Mouse (Mus musculus) left cerebral cortex, postnatal 25 days (tissue): ENCODE results near the gene Car10. TPM values are rescaled to one million over a fixed set of nuclear protein-coding genes. Genes with fewer than 3 reads are reported as not detected.

Experiments used
- DNase-seq, 2 experiments: peaks; one replicate each; pipeline ENCODE4 v3.0.0; 2022; ENCODE audit warnings: low spot score in 2 of 2, mixed read lengths in 1 of 2
- intact Hi-C: fragments of 180-260 bp; cut with DNase I; formaldehyde crosslinking; loops from one replicate; pipeline ENCODE4 v1.15.1; 2025
- total RNA-seq, 2 experiments: library from RNA; stranded (reverse); gene quantifications; 2 replicates each; pipeline ENCODE4 v1.2.3; 2021

Gene Car10
- total RNA-seq, 2 experiments from 2014 or later = 132 to 143 TPM

DNA sequence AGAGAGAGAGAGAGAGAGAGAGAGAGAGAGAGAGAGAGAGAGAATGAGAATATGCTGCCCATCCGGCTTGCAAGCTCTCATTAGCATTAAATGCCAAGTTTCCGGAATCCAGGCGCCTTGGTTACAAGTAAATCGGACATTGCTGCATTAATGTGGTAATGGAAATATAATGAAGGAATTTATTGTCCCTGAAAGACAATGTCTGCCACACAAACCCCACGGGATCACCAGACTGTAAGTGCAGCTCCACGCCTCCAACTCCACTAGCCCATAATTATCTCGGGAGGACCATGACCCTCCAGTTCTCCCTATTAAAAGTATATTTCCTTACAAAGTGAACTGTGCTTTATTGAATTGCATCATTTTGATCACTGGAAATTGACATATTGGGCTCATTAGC is 372.9 kb downstream of the Car10 start:
- DNase-seq = no peak
- intact Hi-C loops = loop anchor here (5.0 kb wide), 2 partner anchors 347 to 373 kb away; partner anchors contain the start of gene Car10

DNA sequence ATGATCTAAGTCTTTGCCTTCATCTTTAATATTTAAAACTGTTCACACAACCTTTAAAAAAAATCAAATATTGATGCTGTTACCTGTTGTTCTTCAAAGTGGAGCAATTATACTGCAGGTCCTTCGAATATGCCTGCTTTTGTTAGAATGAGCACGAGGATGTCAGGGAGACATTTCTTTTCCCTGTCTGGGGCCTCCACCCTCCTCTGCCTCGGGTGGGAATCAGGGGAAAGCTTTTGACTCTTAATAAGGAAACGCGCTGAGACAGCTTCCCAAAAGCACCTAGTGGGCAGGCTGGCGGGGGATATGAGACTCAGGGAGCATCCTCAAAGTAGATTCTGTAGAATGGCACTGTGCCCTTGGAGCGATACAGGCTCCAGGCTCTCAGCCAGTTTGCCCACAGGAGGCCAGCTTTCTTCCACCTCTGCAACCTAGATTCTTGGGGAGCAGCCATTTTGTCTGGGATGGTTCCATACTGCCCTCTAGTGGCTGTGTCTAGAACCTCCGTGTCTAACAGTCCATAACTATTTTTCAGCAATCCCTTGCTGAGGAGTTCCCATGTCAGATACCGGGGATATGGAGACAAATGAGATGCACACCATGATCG is 373.8 kb downstream of the Car10 start:
- intact Hi-C loops = loop anchor here (1.0 to 5.0 kb wide), 3 partner anchors 327 to 374 kb away; partner anchors contain the start of gene Car10

DNA sequence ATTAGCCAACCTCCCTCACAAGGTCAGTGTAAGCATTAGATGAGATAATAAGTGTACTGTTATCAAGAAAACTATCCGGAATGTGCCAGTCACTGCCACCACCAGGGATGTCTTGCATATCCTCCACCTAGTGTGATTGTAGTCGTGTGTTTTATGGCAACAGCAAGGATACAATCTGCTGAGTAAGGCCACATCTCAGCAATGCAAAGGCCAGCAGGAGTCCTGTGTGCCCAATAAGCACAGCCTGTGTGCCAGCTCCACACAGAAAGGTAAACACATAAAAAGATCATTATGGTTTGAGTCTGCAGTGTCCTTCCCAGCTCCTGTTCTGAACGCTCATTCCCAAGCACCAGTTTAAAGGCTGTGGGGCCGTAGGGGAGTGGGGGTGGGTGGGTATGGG is 386.8 kb downstream of the Car10 start:
- DNase-seq = no peak
- intact Hi-C loops = no loop called here

More for the DNA sequence above, 373.8 kb downstream of the Car10 start:
- DNase-seq = peak; percentile 78 to 96

DNA sequence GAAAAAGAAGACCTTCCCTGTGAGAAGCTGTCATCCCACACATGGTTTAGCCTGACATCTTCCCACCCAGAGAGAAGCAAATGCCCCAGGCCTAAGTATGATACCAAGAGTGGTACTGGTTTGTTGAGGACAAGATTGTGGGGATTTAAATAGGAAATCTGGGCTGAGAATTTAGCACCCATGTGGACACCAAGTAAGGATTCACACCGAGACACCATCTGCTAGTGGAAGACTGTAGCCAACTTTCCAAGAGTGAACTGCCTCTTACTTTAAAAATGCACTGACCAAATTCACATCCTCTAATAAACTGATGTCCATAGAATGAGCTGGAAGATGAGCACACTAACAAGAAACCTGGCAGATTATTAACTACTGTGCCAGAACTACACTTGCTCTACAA is 389.2 kb downstream of the Car10 start:
- peak in 1 of 2 experiments; percentile 77 for DNase-seq
- intact Hi-C loops = no loop called here

DNA sequence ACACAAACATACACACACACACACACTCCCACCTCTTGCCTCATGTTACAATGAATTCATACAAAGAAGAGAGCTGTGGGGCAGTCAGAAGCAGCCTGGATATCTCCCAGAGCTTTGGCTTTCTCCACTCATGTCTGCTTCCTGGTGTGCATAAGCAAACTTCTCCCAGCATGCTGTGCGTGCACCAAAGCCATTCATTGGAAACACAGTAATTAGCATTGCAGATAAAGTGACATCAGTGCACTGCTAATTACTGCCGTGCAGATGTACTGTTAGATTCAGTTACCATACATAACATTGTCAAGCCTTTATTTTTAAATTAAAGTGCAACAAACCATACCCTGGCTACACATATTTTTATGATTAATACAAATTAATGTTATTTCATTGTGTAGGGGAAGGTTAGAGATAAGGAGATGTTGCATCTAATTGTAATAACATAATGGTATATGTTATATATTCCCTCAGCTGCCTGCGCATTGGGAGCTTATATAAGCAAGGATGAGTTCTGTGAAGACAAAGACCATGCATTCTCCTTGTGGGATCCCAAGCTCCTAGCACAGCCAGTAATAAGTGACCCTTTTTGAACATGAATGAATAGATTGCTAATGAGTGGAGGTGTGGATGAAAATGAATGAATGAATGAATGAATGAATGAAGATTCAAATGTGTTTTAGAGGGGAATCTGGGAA is 390.2 kb downstream of the Car10 start:
- DNase-seq = peak in 1 of 2 experiments; percentile 57
- intact Hi-C loops = no loop called here

DNA sequence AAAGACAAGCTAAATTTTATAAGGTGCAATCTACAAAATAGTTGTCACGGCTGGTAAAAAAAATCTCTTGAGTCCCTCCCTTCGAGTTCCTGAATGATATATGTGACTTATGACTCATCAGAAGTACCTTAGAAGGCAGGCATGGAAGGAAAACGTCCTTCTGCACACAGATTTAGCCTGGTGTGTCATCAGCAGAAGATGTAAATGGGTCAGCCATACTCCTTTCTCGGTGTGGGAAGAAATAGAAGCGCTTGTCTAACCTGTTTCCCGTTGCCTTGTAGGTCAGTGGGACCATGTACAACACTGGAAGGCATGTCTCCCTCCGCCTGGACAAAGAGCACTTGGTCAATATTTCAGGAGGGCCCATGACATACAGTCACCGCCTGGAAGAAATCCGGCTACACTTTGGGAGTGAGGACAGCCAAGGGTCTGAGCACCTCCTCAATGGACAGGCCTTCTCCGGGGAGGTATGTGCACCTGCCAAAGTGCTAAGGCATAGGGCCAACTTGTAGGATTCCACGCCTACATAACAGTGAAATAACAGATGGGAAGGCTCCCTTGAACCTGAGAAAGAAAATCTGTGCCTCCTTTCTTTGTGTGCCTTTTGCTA is 392.5 kb downstream of the Car10 start:
- peak in 1 of 2 experiments; percentile 84 for DNase-seq
- intact Hi-C loops = loop anchor here (2.0 kb wide), 1 partner anchor 98 kb away; no protein-coding TSS in a partner anchor

DNA sequence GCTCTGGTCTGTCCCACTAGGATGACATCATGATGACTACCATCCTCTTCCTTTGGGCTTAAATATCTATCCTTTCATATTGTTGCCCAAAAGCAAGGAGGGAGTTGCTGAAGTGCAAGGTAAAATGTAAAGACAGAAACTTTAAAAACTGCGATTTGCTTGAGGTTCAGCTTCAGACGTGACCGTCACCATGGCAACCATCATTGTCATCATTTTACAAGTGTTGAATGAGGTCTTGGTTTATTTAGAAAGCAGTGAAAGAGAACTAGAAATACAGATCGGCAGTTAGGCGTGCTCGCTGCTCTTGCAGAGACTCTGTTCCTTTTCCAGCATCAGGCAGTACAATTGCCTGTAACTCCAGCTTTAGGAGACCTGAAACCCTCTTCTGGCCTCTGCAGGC is 400.1 kb downstream of the Car10 start:
- intact Hi-C loops = no loop called here
- DNase-seq = peak in 1 of 2 experiments; percentile 28

DNA sequence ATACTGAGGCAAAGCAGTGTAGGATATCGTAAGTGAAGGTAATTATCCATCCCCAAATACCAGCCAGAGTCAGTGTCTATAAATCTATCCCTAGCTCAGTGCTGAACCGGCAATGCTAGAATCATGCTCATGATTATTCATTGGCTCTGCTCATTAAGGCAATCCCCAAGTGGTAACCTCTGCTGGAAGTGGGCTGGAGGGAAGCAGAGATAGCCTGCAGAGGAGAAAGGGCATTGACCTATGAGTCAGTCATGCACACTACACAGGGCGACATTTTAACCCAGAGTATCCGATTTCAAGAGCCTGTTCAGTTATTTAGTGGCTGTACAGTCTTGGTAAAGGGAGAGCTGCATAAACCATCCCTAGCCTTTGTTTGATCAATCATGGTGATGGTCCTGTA is 402.6 kb downstream of the Car10 start:
- intact Hi-C loops = no loop called here
- no peak for DNase-seq

DNA sequence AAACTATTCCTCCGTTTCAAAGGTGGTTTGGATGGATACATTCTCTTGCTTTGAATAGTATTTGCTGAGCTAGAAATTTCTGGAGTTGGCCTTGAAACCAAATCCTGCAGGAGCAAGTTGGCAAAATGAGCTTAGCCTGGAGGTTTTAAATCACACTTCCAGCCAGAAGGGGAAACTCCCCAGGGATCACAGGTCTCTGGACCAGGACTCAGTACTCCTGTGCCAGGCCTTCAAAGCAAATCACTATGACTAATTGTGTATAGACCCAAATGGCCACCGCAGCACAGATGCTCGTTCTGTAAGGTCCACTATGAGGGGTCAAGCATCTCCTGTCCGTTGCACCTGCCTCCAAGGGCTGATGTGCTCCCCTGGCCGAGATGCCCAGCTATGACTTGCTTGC is 403.8 kb downstream of the Car10 start:
- DNase-seq = no peak
- intact Hi-C loops = no loop called here

DNA sequence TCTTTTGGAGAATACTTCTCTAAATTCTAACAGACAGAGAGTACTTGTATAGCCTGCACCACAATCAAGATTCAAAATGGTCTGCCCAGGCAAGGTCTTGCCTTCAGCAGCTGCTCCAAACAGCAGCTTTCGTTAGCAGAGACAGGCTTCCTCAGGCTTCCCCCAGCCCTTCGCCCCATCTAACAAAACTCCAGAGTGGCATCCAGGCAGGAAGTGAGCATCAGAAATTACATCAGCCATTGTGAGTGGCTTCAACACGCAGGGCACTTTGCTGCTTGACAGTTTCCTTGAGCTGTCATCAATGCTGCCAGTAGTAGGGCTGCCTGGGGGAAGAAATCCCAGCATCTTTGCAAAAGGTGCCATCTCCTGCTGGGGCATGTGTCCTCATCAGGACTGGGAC is 405.0 kb downstream of the Car10 start:
- intact Hi-C loops = no loop called here
- no peak for DNase-seq

DNA sequence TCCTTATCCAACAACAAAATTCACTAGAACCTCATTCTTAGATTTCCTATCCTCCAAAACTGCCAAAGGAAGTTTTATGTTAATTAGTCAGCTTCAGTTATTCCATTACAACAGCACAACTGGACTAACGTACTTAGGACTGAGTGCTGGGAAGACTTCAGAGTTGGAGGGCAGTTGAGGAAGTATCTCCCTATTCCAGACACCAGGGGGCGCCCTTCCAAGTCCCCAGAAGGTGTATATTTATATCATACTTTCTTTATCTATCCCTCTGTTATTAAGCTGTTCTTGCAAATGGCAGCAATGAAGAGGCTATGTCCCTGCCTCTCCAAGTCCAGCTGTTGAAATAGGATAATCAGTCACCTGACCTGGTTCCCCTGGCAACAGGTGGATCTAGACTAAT is 405.6 kb downstream of the Car10 start:
- intact Hi-C loops = no loop called here
- no peak for DNase-seq

DNA sequence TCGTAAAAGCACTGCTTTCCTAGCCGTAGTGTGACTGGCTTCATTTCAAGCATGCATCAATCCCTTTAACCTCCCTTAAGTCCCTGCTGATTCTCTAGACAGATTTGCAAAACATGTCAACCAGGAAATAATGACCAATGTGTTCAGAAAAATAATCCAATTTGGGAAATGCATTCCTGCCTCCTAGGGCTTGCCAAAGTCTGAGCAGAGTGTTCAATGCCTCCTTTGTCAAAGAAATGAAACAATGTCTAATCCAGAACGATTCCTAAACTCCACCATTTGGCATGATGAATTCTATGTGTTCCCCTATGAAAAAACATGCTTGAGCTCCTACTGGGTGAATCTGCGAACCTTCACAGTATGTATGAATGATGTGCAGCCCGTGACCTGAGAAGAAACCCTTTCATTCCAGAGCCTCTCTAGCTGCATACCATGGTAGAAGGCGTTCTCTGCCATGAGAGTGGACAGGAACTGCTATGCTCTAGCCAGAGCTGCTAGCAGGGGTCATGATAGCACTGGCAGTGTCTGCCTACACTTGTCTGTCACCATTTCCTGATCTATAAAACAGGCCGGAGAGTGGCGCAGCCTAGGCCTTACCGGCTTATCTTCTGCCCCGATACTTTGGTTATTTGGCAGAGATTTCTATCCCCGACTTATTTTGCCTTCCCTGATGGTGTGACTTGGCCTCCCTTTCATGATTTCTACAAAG is 411.9 kb downstream of the Car10 start:
- no peak for DNase-seq
- intact Hi-C loops = no loop called here

DNA sequence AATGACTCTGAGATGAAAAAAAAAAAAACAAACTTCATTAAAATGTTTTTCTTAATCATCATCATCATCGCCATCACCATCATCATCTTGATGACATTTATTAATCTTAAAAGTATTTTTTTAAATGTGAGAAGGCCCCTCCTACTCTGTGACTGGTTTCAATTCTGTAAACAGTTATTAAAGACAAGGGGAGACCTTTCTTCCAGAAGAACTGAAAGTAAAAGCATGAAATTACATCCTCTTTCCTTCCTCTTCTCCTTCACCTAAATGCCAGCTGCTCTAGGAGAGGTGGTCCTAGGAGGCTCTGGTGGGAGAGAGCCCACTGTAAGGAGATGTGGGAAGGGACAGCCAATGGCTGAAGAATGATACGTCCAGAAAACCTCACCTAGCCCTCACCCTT is 415.0 kb downstream of the Car10 start:
- intact Hi-C loops = no loop called here
- no peak for DNase-seq

DNA sequence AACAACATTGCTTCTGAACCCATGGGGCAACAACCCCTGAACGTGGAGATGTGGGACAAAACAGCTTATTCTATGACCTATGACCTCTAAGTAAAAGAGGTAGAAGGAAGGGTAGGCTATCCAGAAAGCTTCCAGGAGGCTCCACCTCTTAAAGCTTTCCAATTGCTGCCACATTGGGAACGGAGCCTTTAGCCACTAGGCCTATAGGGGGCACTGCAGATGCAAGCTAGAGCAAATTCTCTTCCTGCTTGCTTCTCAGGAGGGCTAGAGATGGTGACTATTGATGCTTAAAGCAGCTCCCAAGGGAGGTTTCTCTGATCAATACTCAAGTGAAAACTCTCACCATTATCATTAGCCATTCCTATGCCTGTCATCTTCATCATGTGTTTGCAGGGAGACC is 416.6 kb downstream of the Car10 start:
- no peak for DNase-seq
- intact Hi-C loops = no loop called here

DNA sequence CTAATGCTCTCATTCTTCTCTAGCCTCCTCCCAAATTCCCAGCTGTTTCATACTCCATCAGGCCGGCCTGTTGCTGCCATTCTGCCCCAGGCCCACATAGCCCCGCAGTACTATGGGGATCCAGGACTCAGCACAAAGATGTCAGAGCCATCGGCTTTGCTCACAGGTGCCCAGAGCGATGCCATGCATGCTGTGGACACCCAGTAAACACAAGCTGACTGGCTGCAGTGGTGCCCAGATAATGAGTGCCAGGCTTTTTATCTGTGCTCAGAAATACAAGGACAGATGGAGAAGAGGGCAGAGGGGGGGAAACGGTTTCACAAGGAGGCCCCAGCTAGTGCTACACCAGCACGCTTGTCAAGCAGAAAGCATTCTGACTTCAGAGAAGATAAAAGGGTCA is 417.7 kb downstream of the Car10 start:
- intact Hi-C loops = no loop called here
- no peak for DNase-seq

DNA sequence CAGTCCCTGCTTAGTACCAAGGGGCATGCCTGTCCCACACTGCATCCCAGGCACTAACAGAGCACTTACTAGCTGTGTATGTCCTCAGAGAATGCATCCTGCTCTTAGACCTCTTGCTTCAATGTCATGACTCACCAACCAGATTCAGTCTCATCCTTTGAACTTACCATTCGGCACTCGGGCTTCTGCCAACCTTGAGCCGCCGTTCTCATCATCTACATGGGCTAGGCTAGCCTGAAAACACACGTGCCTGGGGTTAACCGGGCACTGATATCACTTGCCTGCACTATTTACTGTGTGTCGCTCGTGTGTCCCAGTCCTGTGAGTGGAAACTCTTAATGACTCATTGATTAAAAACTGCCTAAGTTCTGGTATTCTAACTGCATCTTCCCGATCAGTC is 418.4 kb downstream of the Car10 start:
- intact Hi-C loops = no loop called here
- DNase-seq = no peak

DNA sequence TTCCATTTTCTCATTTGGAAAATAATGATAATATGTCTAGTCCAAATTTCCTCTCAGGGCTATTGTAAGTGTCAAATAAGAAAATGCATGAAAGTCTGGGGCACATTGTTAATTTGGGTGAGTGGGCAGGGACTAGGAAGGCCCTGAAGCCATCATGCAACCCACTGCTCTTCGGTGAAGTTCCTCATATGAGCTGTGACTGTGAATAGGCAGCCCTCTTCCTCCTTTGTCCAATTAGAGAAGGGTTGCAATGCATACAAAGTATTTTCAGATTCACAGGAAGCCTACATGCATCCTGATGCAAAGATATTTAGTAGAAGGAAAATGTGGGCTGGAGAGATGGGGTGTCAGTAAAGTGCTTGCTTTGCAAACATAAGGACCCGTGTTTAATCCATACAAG is 419.1 kb downstream of the Car10 start:
- intact Hi-C loops = no loop called here
- DNase-seq = no peak

DNA sequence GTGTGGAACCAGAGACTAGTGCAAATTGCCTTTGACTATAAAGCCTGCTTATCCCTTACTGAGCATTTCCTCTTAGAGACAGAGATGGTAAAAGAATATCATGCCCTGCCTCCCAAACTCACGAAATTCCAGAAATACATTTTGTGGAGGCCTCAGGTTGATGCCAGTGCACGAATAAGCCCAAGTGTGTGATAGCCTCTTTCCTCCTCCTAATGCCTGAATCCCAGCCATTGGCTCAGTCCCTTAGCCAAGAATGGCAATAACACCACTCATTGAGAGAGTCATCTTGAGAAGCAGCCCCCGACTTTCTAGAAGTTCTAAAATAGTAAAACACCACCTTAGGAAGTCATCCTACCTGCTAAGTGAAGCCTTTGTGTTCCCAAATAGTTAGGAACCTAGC is 424.7 kb downstream of the Car10 start:
- intact Hi-C loops = loop anchor here (2.0 kb wide), 1 partner anchor 44 kb away; no protein-coding TSS in a partner anchor
- peak in 1 of 2 experiments; percentile 66 for DNase-seq

DNA sequence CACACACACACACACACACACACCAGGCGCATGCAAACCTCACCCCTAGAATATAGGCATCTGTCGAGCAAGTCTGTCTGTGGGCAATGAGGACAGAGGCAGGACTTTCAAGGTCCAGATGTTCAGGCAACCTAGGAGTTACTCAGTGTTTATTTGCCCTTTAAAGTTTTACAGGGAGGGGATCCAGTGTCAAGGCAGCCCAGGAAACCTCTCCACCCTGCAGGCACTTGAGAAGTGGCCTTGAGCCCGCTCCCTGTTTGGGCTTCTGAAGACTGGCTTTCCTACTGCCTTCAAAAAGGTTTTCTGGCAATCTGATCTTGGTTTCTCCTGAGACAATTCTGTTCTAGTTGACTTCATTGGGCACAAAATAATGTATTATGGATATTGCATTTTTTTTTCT is 428.1 kb downstream of the Car10 start:
- intact Hi-C loops = no loop called here
- DNase-seq = no peak

DNA sequence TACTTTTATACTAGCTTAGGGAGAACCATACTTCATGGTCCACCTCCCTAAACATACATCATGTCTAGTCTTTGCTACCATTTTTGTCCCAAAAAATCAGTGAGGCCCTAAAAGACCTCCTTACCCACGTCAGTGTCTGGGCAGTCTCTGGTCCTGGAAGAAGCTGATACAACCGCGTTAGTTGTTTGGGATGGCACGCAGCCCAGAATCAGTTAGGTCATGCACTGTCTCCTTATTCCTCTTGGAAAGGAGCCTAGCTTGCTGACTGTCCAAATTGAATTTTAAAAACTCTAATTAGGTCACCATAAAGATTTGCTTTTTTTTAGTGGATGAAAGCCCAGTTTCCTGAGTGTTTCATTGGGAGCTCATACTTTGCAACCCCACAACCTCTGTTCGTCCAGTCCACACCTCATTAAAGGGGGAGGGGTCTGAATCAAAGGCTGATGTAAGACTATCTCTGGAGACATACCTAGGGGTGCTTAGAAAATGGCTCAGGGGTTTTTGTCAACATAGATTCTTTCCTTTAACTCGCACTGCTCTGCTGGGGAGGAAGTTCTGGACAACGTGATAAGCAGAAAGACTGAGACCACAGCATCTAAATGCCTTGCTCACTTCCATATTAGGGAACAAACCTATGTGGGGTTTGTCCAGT is 433.3 kb downstream of the Car10 start:
- peak in 1 of 2 experiments; percentile 47 for DNase-seq
- intact Hi-C loops = no loop called here
